Mouse (Mus musculus): Measurements from ENCODE around the gene Tex44.

- TF ChIP-seq CTCF (IDR thresholded peaks at IDR 0.05; ENCODE audit: low read depth), result no peak
- TF ChIP-seq EP300 (IDR thresholded peaks at IDR 0.05; ENCODE audit: low read depth), result no peak
Observed at GRCm38 (mm10) chr1:86399322-86399721, 26.8 kb upstream of the Tex44 start.
